Mouse (Mus musculus): ENCODE data around the gene Ttll4. TPM values are rescaled to one million over a fixed set of nuclear protein-coding genes. Genes with fewer than 3 reads are reported as not detected.

Ttll4 gene
- polyA plus RNA-seq, 1 experiment = 137 TPM

- WGBS = 86% methylated on average over 3 of the region's 3 CpGs
- Histone ChIP-seq H3K27ac (ENCODE audit: insufficient read depth, low read depth, low read length) (no peak overlapping the region), H3K4me3 (ENCODE audit: insufficient read depth, low read depth, low read length) (no peak overlapping the region), H3K4me1 (ENCODE audit: control insufficient read depth, insufficient read depth, low read length) (no peaks in the 10 kb centered on the region)
- TF ChIP-seq CTCF (IDR thresholded peaks at IDR 0.05; ENCODE audit: insufficient read depth, low read depth, low read length) (no peak), POLR2A (IDR thresholded peaks at IDR 0.05; ENCODE audit: insufficient read depth, low read depth, low read length) (no peak)
Measured at GRCm38 (mm10) chr1:74668371-74668770, 6.8 kb downstream of the Ttll4 start.

GRCm38 (mm10) chr1:74672731-74673130, 11.2 kb downstream of the Ttll4 start:
- Histone ChIP-seq H3K27ac (ENCODE audit: insufficient read depth, low read depth, low read length) (no peak overlapping the region), H3K4me3 (ENCODE audit: insufficient read depth, low read depth, low read length) (no peak overlapping the region), H3K4me1 (ENCODE audit: control insufficient read depth, insufficient read depth, low read length) (no peaks in the 10 kb centered on the region)
- TF ChIP-seq POLR2A (IDR thresholded peaks at IDR 0.05; ENCODE audit: insufficient read depth, low read depth, low read length) = no peak
- no peak for TF ChIP-seq CTCF (IDR thresholded peaks at IDR 0.05; ENCODE audit: insufficient read depth, low read depth, low read length)
- 76% methylated on average over 7 of the region's 7 CpGs for WGBS

GRCm38 (mm10) chr1:74676863-74677262, 15.3 kb downstream of the Ttll4 start:
- WGBS = 92% methylated on average over 3 of the region's 3 CpGs
- Histone ChIP-seq H3K4me3 (ENCODE audit: insufficient read depth, low read depth, low read length) (no peak overlapping the region), H3K4me1 (ENCODE audit: control insufficient read depth, insufficient read depth, low read length) (no peaks in the 10 kb centered on the region), H3K27ac (ENCODE audit: insufficient read depth, low read depth, low read length) (no peak overlapping the region)
- TF ChIP-seq CTCF (IDR thresholded peaks at IDR 0.05; ENCODE audit: insufficient read depth, low read depth, low read length) = no peak
- no peak for TF ChIP-seq POLR2A (IDR thresholded peaks at IDR 0.05; ENCODE audit: insufficient read depth, low read depth, low read length)

DNA sequence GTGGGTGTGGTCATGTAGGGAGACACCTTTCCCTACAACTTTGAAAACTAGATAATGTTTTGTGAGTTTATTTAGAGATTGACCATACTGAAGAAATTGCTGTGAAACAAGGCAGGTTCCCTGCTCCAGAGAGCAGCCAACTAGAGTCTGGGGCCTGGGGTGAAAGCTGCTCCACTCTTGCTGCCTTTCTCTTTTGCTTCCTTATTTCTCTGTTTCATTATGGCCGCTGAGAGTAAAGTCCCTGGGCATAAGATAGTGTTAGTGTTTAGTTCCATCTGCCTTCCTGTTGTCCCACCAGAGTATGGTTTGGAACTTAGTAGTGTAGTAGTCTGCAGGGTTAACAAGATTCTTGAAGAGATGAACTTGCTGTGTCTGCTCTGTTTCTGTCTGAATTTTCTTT, 16.3 kb downstream of the Ttll4 start:
- no peak overlapping the region for H3K27ac ChIP-seq (ENCODE audit: insufficient read depth, low read depth, low read length)
- H3K4me1 ChIP-seq (ENCODE audit: control insufficient read depth, insufficient read depth, low read length) = no peaks in the 10 kb centered on the region
- no peak overlapping the region for H3K4me3 ChIP-seq (ENCODE audit: insufficient read depth, low read depth, low read length)
- WGBS = 82% methylated on average over 1 of the region's 1 CpGs
- no peak for TF ChIP-seq POLR2A (IDR thresholded peaks at IDR 0.05; ENCODE audit: insufficient read depth, low read depth, low read length)
- TF ChIP-seq CTCF (IDR thresholded peaks at IDR 0.05; ENCODE audit: insufficient read depth, low read depth, low read length) = no peak

DNA sequence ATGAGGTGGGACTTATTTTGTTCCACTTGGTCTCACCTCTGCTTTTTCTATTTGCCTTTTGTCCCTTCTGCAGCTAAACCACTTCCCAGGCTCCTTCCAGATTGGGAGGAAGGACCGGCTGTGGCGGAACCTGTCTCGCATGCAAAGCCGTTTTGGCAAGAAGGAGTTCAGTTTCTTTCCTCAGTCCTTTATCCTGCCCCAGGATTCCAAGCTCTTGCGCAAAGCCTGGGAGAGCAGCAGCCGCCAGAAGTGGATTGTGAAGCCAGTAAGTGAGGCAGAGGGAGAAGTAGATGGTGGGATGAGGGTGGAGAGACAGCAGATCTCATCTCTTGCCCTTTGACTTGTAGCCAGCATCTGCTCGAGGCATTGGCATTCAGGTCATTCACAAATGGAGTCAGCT, 25.6 kb downstream of the Ttll4 start:
- TF ChIP-seq POLR2A (IDR thresholded peaks at IDR 0.05; ENCODE audit: insufficient read depth, low read depth, low read length) = no peak
- Histone ChIP-seq H3K4me1 (ENCODE audit: control insufficient read depth, insufficient read depth, low read length) (no peaks in the 10 kb centered on the region), H3K4me3 (ENCODE audit: insufficient read depth, low read depth, low read length) (no peak overlapping the region), H3K27ac (ENCODE audit: insufficient read depth, low read depth, low read length) (no peak overlapping the region)
- 73% methylated on average over 7 of the region's 7 CpGs for WGBS

GRCm38 (mm10) chr1:74693891-74694583, 32.5 kb downstream of the Ttll4 start:
- no peak overlapping the region for H3K27ac ChIP-seq (ENCODE audit: insufficient read depth, low read depth, low read length)
- TF ChIP-seq CTCF (IDR thresholded peaks at IDR 0.05; ENCODE audit: insufficient read depth, low read depth, low read length) = no peak
- no peak for TF ChIP-seq POLR2A (IDR thresholded peaks at IDR 0.05; ENCODE audit: insufficient read depth, low read depth, low read length)
- WGBS = 90% methylated on average over 8 of the region's 8 CpGs
- H3K4me3 ChIP-seq (ENCODE audit: insufficient read depth, low read depth, low read length) = no peak overlapping the region
- H3K4me1 ChIP-seq (ENCODE audit: control insufficient read depth, insufficient read depth, low read length) = no peaks in the 10 kb centered on the region

- TF ChIP-seq POLR2A (IDR thresholded peaks at IDR 0.05; ENCODE audit: insufficient read depth, low read depth, low read length) = no peak
- no peak for TF ChIP-seq CTCF (IDR thresholded peaks at IDR 0.05; ENCODE audit: insufficient read depth, low read depth, low read length)
- H3K4me3 ChIP-seq (ENCODE audit: insufficient read depth, low read depth, low read length) = no peak overlapping the region
- H3K4me1 ChIP-seq (ENCODE audit: control insufficient read depth, insufficient read depth, low read length) = no peaks in the 10 kb centered on the region
- 92% methylated on average over 4 of the region's 4 CpGs for WGBS
- H3K27ac ChIP-seq (ENCODE audit: insufficient read depth, low read depth, low read length) = no peak overlapping the region
Measured at GRCm38 (mm10) chr1:74695836-74696235, 34.3 kb downstream of the Ttll4 start.

DNA sequence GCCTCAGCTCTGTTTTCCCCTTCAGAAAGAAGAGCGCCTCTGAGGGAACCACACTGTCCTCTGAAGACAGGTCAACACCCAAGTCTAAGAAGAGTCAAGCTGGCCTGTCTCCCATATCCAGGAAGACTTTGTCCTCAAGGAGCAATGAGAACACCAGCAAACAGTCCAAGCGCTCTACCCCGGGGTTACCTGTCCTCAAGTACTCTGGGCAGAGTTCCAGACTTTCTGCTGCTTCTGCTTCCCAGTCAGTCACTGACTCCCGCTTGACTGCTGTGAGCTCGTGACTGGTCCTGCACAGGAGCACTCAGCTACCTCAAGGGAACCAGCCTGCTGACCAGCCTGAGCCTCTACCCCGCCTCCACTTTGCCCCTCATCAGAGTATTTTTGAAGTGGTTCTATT, 35.9 kb downstream of the Ttll4 start:
- no peak for TF ChIP-seq CTCF (IDR thresholded peaks at IDR 0.05; ENCODE audit: insufficient read depth, low read depth, low read length)
- no peak for TF ChIP-seq POLR2A (IDR thresholded peaks at IDR 0.05; ENCODE audit: insufficient read depth, low read depth, low read length)
- 95% methylated on average over 6 of the region's 6 CpGs for WGBS
- Histone ChIP-seq H3K4me3 (ENCODE audit: insufficient read depth, low read depth, low read length) (no peak overlapping the region), H3K4me1 (ENCODE audit: control insufficient read depth, insufficient read depth, low read length) (no peaks in the 10 kb centered on the region), H3K27ac (ENCODE audit: insufficient read depth, low read depth, low read length) (no peak overlapping the region)

DNA sequence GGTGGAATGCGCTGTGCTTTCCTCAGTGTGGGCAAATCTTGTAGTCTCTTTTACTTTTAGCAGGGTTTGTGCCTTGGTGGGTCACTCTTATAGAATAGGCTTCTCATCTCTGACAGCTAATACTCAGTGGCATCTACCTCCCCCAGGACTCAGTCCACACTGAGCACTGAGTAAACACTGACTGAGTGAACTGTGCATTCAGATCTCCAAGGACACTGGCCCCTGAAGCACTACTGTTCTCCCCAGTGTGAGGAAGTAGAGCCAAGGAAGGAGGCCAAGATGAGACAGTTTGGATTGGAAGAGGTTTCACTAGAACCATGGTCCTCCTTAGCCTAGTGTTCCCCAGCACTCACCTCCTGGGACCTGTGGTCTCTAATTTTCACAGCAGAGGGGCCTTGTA, 36.8 kb downstream of the Ttll4 start:
- TF ChIP-seq CTCF (IDR thresholded peaks at IDR 0.05; ENCODE audit: insufficient read depth, low read depth, low read length) (no peak), POLR2A (IDR thresholded peaks at IDR 0.05; ENCODE audit: insufficient read depth, low read depth, low read length) (no peak)
- Histone ChIP-seq H3K27ac (ENCODE audit: insufficient read depth, low read depth, low read length) (no peak overlapping the region), H3K4me3 (ENCODE audit: insufficient read depth, low read depth, low read length) (no peak overlapping the region), H3K4me1 (ENCODE audit: control insufficient read depth, insufficient read depth, low read length) (no peaks in the 10 kb centered on the region)
- 96% methylated on average over 1 of the region's 1 CpGs for WGBS

- Histone ChIP-seq H3K27ac (ENCODE audit: insufficient read depth, low read depth, low read length) (no peak overlapping the region), H3K4me1 (ENCODE audit: control insufficient read depth, insufficient read depth, low read length) (no peaks in the 10 kb centered on the region), H3K4me3 (ENCODE audit: insufficient read depth, low read depth, low read length) (no peak overlapping the region)
- TF ChIP-seq POLR2A (IDR thresholded peaks at IDR 0.05; ENCODE audit: insufficient read depth, low read depth, low read length) = no peak
- TF ChIP-seq CTCF (IDR thresholded peaks at IDR 0.05; ENCODE audit: insufficient read depth, low read depth, low read length) = no peak
- WGBS = 93% methylated on average over 1 of the region's 1 CpGs
Measured at GRCm38 (mm10) chr1:74698791-74699190, 37.2 kb downstream of the Ttll4 start.

Data from olfactory bulb, adult 2 months (tissue).